Mouse (Mus musculus): ENCODE data around the gene Slc9a1.

- TF ChIP-seq CTCF (IDR thresholded peaks at IDR 0.05; ENCODE audit: control insufficient read depth, insufficient read depth, insufficient replicate concordance, low read depth, low read length) (no peak), POLR2A (IDR thresholded peaks at IDR 0.05; ENCODE audit: control insufficient read depth, low read depth, low read length) (no peak)
These were observed 6.5 kb downstream of the Slc9a1 start for GRCm38 (mm10) chr4:133375812-133376577.

Measured in testis, adult 2 months (tissue).